In the genomic region with DNA sequence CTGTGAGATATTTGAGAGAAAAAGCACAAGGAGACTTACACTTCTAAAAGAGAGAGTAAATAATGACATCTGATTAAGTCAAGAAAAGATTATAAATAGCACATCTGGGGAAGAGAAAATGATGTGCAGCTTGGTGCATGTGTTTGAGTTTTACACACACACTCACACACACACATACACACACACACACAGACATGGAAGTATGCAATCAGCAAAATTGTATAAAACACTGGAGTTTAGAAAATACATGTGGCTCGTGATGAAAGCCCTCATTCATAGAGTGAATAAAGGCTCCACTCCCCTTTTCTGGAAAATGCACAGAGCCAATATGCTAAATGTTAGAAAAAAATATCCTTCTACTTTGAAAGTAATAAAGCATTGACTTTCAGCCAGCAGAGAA, we compare ENCODE assay signal across 17 mouse cellular contexts.
"Had no signal": no experiment of that assay in that cellular context is flagged by ENCODE, and none has a peak within 500 bp of the region (broad histone marks: within the 10 kb centered on the region; RNA-seq: fewer than 3 reads in every experiment).

No protein-coding gene starts in this region.

- H3K27me3 ChIP-seq: lung, embryonic 15.5 days; megakaryocyte, embryonic 14.5 days; midbrain, embryonic 13.5 days; midbrain, embryonic 15.5 days; neural tube, embryonic 12.5 days; stomach, embryonic 15.5 days had no signal

- DNase-seq: lung, adult 2 months; lung, postnatal 14 days; lung, postnatal 36 days; right cerebral cortex, postnatal 14 days; thymus, adult 2 months; thymus, postnatal 25 days; thymus, postnatal 4 days had no signal

- H3K27ac ChIP-seq: lung, embryonic 15.5 days; macrophage; midbrain, embryonic 13.5 days; midbrain, embryonic 15.5 days; neural tube, embryonic 12.5 days; stomach, embryonic 15.5 days; stomach, postnatal 0 days had no signal

- H3K9ac ChIP-seq: lung, embryonic 15.5 days; midbrain, embryonic 13.5 days; midbrain, embryonic 15.5 days; neural tube, embryonic 12.5 days; stomach, embryonic 15.5 days had no signal

- H3K4me3 ChIP-seq: lung, embryonic 15.5 days; megakaryocyte, embryonic 14.5 days; midbrain, embryonic 13.5 days; midbrain, embryonic 15.5 days; neural tube, embryonic 12.5 days; stomach, embryonic 15.5 days had no signal

- H3K9me3 ChIP-seq: lung, embryonic 15.5 days; megakaryocyte, embryonic 14.5 days; midbrain, embryonic 13.5 days; midbrain, embryonic 15.5 days; neural tube, embryonic 12.5 days; stomach, embryonic 15.5 days had no signal

- H3K4me1 ChIP-seq: lung, embryonic 15.5 days; megakaryocyte, embryonic 14.5 days; midbrain, embryonic 13.5 days; midbrain, embryonic 15.5 days; neural tube, embryonic 12.5 days; stomach, embryonic 15.5 days had no signal

- H3K36me3 ChIP-seq: lung, embryonic 15.5 days; midbrain, embryonic 13.5 days; midbrain, embryonic 15.5 days; neural tube, embryonic 12.5 days; stomach, embryonic 15.5 days had no signal

- ATAC-seq: lung, postnatal 0 days; midbrain, embryonic 13.5 days; midbrain, embryonic 15.5 days had no signal

- H3K4me2 ChIP-seq: lung, embryonic 15.5 days; midbrain, embryonic 11.5 days; midbrain, embryonic 13.5 days; midbrain, embryonic 15.5 days; neural tube, embryonic 12.5 days; stomach, embryonic 15.5 days had no signal
